Mouse (Mus musculus) skeletal muscle tissue, postnatal 0 days (tissue): ENCODE data around the gene Gm9117. TPM values are rescaled to one million over a fixed set of nuclear protein-coding genes. Genes with fewer than 3 reads are reported as not detected.

ENCODE experiments used
- polyA plus RNA-seq: library from polyadenylated mRNA; unstranded; fragments of >200 nt; fragmentation: Nextera tagmentation; extraction: Ambion mirVana; gene quantifications from 2 replicates; pipeline ENCODE4 v1.2.1, GENCODE M21; 2015

Gm9117 gene
- not detected in 2 replicates for polyA plus RNA-seq

GRCm38 (mm10) chr3:93943443-93943842, at the start of gene Gm9117:
Gene Gm9117, minus strand, starts transcription at chr3:93943543.

DNA sequence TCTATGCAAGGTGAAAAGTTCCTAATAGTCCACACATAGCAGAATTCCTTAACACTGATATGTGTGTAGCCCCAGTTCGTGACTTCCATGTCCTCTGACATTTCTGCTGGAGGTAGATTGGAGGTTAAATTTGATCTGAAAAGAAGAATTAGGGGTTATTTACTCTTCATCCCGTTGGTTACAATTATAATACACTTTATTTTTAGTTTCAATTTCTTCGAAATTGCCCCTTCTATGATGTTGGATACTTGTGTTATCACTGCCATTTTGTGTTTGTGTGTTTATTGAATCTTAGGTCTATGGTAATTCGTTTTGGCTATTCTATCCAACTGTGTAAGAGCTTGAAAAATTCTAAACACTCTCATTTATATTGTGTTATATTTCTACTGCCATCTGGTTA, 17.9 kb upstream of the Gm9117 start, which contains the start of gene Tdpoz5:
Gene Tdpoz5, minus strand, starts transcription at position 101 of the 400 bp plus-strand sequence.

Other genes with a start within 250 kb of the Gm9117 start
- gene Gm5773, start 170.5 kb downstream of the Gm9117 start, polyA plus RNA-seq: not detected in 2 replicates
- not detected in 2 replicates for gene Tdpoz4, start 147.1 kb downstream of the Gm9117 start, polyA plus RNA-seq
- gene Tdpoz3, start 117.5 kb downstream of the Gm9117 start, polyA plus RNA-seq: not detected in 2 replicates
- gene Tdpoz5, start 17.8 kb upstream of the Gm9117 start, polyA plus RNA-seq: not detected in 2 replicates
- gene Gm9125, start 111.3 kb upstream of the Gm9117 start, polyA plus RNA-seq: not detected in 2 replicates
- gene Gm10697, start 129.1 kb upstream of the Gm9117 start, polyA plus RNA-seq: not detected in 2 replicates
- gene Gm10696, start 234.7 kb upstream of the Gm9117 start, polyA plus RNA-seq: not detected in 2 replicates